Mouse (Mus musculus): ENCODE measurements at regions not wholly inside any gene's neighbourhood (a gene's known extent, or its start where the extent isn't known, plus 50 kb on each side); places are given as distances from the start of the nearest gene placed in this dataset.

DNA sequence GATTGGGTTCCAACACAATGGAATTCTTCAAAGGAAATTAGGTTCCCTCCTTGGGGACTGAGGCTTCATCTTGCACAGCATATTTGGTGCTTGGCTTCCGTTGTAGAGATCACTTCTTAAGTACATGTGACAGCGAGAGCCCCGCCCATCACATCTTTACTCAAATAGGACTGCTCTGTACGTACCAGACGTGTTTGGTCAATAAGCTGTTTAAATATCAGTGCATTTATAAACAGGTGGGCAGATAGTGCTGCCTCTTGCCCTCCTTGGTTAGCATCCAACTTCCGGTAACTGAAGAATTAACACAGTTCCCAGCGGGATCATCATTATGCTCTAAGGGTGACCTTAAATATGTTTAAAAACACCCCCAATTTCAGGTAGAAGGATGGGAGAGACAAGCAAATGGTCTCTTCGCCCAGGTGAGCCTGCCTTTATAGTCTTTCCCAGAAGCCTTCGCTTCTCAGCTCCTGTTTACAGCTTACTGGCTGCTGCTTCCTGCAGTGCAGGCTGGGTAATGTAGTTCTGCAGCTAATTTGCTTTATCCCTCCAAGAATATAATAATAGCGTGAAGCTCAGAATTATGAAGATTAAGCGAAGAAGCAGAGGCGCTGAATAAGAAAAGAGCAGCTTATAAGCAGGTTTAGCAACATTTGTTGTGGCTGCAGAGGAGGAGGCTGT lies 242.1 kb downstream of the Foxo1 start:
- peak; percentile 71 to 78 for DNase-seq (ENCODE audit: low spot score in 2 of 2)
- intact Hi-C loops (cut with DNase I), result loop anchor here (10.0 kb wide), 2 partner anchors 195 to 245 kb away; partner anchors contain the start of gene Foxo1

DNA sequence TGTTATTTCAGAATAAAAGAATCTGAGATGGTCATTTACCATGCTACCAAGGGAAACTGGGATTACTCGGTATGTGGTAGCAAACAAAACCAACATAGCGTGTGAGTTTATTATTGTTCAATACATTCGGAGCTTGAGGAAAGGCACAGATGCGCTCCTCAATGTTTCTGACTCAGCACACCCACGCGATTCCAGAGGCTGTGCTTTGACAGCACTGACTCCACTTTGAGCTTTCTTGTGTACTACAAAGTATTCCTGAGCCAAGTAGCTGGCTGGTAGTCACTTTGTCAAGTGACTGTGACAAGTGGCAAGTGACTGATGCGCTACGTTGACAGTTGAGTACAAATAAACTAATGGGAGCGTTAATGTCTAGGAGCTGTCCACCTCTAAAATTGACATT lies 235.8 kb downstream of the Foxo1 start:
- DNase-seq (ENCODE audit: low spot score in 2 of 2), result peak; percentile 71 to 75
- intact Hi-C loops (cut with DNase I), result no loop called here

DNA sequence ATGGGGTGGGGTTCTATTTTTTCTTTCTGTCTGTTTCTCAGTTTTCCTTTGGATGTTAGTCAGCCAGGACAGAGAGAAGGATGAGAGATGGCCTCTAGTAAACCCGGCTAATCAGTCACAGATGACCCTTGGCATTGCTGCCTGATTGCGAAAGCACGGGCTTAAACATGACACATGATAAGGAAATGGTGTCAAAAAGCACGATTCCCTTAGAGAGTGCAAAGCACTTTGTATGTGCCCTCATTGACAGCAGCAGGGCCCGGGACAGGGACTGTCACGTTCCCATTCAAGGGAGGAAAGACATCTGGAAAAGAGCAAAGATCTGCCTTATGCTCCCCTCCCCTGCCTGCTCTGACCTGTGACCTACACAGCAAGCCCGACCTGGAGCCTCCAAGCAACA lies 234.1 kb downstream of the Foxo1 start:
- no peak for DNase-seq (ENCODE audit: low spot score in 2 of 2)
- intact Hi-C loops (cut with DNase I), result no loop called here

DNA sequence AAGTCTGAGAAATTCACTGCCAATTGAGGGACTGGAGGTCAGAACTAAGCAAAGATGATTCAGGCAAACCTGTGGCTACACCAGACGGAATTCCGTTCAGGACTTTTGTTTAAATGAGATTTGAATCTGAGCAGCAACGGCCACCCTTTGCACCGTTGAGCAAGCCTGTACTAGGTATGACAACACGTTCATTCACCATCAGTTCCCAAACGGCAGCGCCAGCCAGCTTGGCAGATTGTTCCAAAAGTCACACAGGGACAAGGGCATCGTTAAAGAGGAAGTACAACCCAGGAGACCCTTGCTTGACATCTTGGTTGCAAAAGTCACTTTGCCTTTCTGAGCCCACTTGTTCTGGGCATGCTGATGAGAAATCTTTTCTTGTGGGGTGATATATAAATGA lies 233.5 kb downstream of the Foxo1 start:
- intact Hi-C loops (cut with DNase I), result no loop called here
- no peak for DNase-seq (ENCODE audit: low spot score in 2 of 2)

DNA sequence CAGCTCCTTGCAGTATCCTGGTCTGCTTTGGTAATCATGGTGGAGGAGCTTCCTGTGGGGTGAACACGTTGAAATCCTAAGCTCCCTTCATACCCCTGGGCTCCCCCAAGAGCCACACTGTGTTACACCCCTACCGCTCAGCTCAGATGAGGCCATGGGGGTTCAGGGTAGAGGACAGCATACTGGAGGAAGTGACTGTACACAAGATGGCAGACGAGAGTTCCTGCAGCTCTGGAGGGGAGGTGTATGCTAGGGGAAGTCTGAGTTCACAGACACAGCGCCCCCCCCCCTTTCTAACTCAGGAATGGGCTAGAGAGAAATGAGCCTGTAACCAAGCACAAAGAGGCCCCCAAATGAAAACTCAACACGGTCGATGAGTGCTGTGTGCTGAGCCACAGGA lies 231.9 kb downstream of the Foxo1 start:
- intact Hi-C loops (cut with DNase I), result no loop called here

DNA sequence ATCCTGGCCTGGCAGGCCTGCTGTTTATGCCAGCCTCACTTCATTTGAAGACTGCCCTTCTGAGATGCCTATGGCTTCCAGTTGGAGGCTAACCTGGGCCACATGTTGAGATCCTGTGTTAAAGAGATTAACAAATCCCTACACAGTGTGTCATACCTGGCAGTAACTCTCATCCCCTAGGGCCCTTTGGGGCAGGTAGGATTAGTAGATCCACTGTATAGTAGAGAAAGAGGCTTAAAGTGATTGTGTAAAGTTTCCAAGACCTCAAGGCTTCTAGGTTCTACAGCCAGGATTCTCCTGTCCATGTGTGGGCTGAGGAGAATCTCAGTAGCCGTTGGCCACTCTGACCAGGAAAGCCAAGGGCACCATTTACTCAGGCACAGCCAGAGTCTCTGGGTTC lies 231.4 kb downstream of the Foxo1 start:
- intact Hi-C loops (cut with DNase I), result no loop called here
- DNase-seq (ENCODE audit: low spot score in 2 of 2), result no peak

More for the DNA sequence above, 231.9 kb downstream of the Foxo1 start:
- DNase-seq (ENCODE audit: low spot score in 2 of 2), result no peak

DNA sequence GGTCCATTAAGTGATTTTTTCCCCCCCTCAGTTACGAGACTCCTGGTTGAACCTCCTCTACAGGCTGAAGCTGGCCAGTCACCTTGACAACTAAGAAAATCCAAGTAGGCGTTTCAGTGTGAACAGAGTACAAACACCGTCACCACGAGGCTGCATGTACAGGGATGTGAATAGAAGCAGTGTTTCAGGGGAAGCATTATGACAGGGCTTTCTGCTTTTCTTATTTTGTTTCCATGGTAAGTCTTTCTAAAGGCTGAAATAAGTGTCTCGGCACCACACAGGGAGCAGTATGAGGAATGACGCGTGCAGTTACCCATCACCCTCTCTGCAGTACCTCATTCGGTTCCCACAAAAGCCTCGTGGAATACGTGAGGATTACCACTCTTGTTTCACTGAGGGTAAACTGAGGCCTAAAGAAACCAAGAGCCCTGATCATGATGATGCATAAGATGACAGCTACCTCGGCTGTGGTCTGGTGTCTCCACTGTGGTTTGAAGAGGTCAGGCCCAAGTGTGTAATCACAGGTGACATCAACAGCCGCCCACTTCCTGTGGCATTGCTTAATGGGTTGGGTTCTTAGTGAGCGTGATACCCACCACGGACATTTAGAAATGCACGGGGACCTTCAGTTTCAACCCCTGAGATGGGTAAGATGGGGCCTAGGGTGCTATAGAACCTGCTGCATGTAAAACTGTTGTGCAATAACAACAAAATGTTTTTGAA lies 230.5 kb downstream of the Foxo1 start:
- intact Hi-C loops (cut with DNase I), result no loop called here
- peak in 1 of 2 experiments; percentile 78 for DNase-seq (ENCODE audit: low spot score in 2 of 2)

DNA sequence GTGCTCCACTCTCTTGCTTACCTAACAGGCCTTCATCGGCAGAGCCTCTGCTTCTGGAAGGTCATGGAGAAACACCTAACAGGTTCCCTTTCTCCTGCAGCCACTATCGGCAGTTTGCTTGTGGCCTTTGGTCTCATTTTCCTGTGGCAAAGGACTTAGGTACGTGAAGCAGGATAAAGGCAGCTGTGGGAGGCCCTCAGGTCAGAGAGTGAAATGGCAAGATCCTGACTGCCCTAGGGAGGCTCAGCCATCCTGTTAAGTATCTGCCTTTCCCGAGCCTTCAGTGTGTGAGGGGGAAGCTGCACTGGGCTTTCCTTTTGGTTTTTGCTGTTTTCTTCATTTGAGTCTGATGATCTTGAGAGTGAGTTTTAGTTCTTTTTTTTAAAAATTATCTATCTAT lies 228.8 kb downstream of the Foxo1 start:
- intact Hi-C loops (cut with DNase I), result no loop called here
- no peak for DNase-seq (ENCODE audit: low spot score in 2 of 2)

DNA sequence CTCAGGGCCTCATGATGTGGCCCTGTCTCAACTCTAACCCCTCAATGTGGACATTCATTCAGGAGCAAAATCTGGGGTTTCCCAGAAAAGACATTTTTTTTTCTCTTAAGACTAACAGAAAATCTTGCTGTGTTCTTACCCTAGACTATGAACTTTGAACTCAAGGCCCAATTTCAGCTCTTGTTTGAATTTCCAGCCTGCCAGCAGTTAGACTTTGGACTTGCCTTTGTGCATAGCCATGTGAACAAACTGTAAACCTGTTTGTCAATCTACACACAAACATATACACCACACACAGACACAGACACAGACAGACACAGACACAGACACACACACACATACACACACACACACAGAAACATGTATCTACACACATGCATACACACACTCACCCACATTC lies 227.3 kb downstream of the Foxo1 start:
- intact Hi-C loops (cut with DNase I), result no loop called here
- no peak for DNase-seq (ENCODE audit: low spot score in 2 of 2)

DNA sequence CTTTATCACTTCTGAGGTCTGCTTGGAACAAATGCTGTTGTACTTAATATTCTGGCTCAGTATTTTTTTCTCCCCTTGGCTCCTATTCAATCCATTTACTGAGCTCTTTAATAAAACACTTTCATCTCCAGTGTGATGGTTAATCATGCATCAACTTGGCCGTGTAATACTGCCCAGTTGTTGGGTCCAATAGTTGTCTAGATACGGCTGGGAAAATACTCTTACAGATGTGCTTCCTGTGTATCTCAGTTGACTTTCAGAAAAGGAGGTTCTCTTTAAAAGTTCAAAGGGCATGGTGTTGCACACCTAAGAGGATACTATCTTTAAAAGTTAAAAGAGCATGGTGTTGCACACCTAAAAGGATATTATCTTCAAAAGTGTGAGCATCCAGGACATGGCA lies 226.8 kb downstream of the Foxo1 start:
- intact Hi-C loops (cut with DNase I), result no loop called here

DNA sequence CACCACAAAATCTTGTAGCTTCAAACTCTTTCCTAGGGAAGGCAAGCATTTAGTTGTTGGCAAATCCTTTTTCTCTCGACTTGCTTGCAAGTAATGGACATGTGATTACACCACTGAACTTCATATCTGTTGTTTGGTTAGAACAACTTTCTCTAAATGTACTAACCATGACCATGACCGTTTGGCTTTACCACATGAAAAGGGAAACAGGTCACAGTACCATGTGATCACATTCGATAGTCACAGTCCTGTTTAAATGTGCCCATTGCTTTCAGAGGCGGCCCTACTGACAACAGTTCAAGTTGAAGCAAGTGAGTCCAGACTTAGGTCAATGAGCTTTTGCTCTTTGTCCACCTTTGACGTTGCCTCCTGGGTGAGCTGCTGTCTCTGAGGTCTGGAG lies 211.1 kb downstream of the Foxo1 start:
- DNase-seq (ENCODE audit: low spot score in 2 of 2), result no peak
- intact Hi-C loops (cut with DNase I), result no loop called here

More for the DNA sequence above, 226.8 kb downstream of the Foxo1 start:
- no peak for DNase-seq (ENCODE audit: low spot score in 2 of 2)

DNA sequence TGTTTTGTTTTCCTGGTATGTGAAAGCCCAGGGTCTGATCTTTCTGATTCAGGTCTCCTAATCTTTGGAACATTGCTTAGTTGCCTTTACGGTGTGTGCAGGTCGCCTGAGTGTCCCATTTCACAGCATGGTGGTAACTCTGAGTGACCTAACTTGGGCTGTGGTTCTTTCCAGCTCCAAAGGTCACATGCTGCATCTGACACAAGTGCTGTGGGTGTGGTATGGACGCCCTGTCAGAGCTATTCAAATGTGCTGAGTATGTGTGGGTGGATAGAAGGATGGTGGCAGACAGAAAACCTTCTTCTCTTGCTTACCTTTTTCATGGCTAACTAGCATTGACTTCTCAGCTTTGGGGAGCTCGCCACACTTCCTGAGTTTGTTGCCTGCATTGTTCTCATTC lies 201.8 kb downstream of the Foxo1 start:
- intact Hi-C loops (cut with DNase I), result no loop called here
- DNase-seq (ENCODE audit: low spot score in 2 of 2), result no peak

DNA sequence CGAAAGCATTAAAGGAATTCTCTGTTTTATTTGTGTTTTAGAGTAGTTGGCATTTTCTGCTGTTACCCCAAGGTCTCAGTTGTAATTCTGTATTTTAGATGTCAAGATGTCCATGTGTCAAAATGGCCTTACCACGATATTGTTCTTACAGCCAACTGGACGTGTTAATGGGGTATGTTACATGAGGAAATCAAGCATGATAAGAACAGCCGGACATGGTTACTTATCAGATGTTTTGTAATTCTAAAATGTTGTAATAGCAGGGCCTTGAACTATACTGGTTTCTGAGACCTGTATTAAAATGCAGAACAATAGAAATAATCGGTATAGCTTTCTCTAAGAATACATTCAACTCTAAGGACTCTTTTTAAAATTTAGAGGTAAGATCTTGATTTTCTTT lies 201.3 kb downstream of the Foxo1 start:
- DNase-seq (ENCODE audit: low spot score in 2 of 2), result no peak
- intact Hi-C loops (cut with DNase I), result no loop called here

DNA sequence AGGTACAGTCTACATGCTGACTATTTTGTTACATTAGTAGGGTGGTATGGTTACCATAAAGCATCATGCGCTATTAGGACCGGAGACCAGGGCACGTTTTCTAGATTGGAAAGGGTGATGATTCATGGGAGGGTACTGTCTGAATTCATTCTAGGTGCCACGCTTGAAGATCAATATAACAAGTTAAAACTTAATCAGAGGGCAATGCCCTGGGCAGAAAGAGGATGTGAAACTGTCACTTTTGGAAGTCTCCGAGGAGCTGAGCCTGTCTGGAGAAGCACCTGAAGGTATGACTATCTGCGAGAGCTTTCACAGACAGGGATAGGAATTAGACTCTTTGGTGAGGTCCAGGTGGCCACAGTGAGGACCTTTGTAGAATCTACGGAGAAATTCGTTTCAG lies 200.2 kb downstream of the Foxo1 start:
- intact Hi-C loops (cut with DNase I), result no loop called here
- no peak for DNase-seq (ENCODE audit: low spot score in 2 of 2)

DNA sequence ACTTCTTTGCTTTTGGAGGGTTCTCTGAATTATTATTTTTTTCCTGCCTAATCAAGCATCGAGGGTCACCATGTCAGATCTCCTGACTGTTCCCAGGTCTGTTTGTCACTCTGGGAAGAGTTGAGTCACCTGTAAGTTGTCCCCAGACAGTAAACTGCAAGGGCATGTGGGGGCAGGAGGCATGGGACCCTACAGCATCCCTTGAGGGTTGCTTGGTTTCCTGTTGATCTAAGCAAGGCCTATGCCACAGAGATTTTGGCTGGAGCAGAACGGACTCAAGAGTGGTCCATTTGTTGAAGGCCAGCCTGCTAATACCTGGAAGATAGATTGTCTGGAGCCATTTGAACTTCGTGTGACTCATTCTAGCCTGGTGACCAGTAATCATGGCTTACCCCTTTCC lies 199.7 kb downstream of the Foxo1 start:
- DNase-seq (ENCODE audit: low spot score in 2 of 2), result no peak
- intact Hi-C loops (cut with DNase I), result no loop called here

DNA sequence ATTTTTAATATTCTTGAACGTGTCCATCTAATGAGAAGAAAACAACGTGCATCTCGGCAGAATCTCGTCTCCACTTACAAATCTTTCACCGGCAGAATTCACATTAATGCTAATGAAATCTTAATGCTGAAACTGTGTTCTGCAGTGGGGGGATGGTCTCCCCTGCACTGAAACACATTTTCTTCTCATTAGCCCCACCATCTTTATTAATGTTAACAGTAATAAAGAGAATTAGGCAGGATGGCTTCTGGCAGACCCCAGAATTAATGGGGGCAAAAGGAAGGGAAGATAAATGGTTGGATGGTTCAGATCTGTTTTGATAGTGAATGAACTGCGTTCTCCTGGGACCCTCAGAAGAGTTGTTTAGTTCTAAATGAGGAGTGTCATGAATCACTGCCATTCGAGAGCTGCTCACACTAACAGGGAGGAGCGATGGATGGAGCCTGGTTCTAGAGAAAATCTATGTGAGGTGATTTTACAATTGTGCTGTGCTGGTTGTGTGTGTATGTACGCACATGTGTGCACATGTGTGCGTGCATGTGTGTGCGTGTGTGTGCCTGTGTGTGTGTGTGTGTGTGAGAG lies 198.9 kb downstream of the Foxo1 start:
- intact Hi-C loops (cut with DNase I), result no loop called here
- no peak for DNase-seq (ENCODE audit: low spot score in 2 of 2)

DNA sequence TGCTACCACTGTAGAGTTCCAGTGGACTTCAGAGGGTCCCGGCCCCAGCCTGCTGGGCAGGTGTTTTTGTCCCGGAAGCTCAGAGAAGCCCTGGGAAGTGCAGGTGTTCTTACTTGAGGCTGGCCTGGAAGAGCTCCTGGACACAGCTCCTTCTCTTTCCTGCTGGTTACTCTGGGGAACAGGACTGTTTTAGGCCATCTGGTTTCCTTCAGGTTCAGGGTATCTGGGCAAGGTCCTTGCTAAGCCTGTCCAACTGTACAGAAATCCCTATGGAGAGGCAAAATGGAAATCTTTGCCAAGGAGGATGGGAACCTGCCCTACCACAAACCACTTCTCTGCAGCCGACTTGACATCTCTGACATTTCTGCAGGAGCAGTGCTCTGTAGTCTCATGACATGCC lies 198.4 kb downstream of the Foxo1 start:
- no peak for DNase-seq (ENCODE audit: low spot score in 2 of 2)
- intact Hi-C loops (cut with DNase I), result no loop called here

DNA sequence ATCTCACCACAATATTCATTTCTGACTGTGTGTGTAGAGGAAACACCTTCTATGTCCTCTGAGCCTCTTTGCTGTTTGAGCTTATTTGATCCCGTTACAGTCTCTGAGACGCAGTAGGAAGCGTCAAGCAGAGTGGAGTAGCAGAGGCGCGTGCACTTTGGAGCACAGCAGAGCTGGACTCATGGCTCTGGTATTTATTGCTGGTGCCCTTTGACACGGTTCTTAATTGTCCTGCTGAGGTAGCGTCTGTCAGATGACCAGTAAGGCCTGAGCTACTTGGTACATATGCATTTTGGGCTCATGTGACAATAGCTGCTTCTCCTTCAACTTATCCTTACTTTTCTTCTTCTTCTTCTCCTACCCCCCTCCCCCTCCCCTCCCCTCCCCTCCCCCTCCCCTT lies 195.8 kb downstream of the Foxo1 start:
- no peak for DNase-seq (ENCODE audit: low spot score in 2 of 2)
- intact Hi-C loops (cut with DNase I), result no loop called here

DNA sequence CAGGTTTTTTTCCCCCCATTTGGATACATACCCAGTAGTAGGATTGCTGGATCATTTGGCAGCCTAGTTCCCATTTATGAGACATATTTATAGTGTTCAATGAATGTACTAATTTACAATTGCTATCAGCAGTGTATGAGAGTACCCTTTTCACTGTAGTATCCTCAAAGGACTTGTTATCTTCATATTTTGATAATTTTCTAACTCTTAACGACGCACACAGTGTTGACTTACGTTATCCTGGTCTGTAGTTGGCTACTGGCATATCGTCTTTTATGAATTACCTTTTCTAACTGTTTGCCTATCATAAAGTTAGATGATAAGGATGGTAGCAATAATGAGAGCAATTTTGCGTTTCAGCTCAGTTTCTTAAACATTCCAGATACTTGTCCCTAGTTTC lies 186.8 kb downstream of the Foxo1 start:
- DNase-seq (ENCODE audit: low spot score in 2 of 2), result no peak
- intact Hi-C loops (cut with DNase I), result no loop called here

DNA sequence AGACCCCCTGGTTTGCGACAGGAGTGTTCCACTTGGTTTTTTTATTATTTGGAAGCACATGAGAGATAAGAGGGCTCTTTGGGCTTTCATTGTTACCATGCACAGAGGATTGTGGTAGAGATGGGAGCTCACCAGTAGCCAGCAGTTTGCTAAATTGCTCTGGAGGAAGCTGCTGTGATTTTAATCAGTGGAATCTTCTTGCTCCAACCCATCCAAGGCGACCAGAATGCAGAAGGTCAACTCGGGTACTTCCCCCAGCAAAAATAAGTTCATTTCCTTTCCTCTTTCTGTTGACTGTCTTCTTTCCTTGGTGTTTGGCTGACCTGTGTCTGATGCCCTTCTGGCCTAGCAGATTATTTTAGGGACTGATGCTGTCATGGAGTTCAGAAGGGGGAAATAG lies 184.9 kb downstream of the Foxo1 start:
- intact Hi-C loops (cut with DNase I), result no loop called here
- no peak for DNase-seq (ENCODE audit: low spot score in 2 of 2)

DNA sequence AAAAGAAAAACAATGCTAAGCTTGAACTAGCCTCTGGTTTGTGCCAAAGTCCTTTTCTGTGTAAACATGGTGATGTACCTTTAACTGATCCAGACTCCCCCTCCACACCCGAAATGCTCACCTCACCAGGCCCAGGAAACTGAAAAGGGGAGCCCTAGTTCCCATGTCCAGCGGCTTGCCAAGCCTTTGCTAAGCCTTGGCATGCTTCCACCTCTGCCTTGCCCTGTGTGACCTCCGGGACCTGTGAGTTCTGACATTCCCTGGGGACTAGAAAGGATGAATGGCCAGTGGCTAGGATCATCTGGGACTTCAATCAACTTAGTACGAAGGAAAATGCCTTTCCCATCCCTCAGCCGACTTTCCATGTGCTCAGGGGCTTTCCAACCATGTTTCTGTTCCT lies 184.2 kb downstream of the Foxo1 start:
- intact Hi-C loops (cut with DNase I), result no loop called here
- DNase-seq (ENCODE audit: low spot score in 2 of 2), result no peak
